ENCODE assay signal across 8 mouse cellular contexts in genomic region chr1:33908191-33908962, GRCm38 (mm10). TPM values are rescaled to one million over a fixed set of nuclear protein-coding genes. Genes with fewer than 3 reads are reported as not detected.
DNase-seq lines count a peak whose midpoint lies in the region; ATAC-seq lines count a peak whose summit lies in the region.

TSS of gene Dst (plus strand) at chr1:33908225.

- DNase-seq in layer of hippocampus, adult 18-20 months (ENCODE audit: low spot score in 2 of 2), result no peak
- DNase-seq in layer of hippocampus, adult 9-10 months (ENCODE audit: low spot score), result no peak
- peak; percentile 2 for DNase-seq in T-cell, adult 2 months (ENCODE audit: low spot score)
- DNase-seq in forebrain, embryonic 11.5 days (ENCODE audit: low spot score), result no peak
- no peak for DNase-seq in urinary bladder, adult 18-20 months (ENCODE audit: low spot score in 2 of 2)

- peaks cover 8% of the 10 kb centered on the region; the same call in 1 of the 2 replicates for H3K4me1 ChIP-seq in forebrain, embryonic 11.5 days (replicated peaks; ENCODE audit: control insufficient read depth, insufficient read depth, low read length)
- peaks cover 11% of the 10 kb centered on the region for H3K4me1 ChIP-seq in limb, embryonic 13.5 days
- H3K4me1 ChIP-seq in stomach, embryonic 16.5 days (ENCODE audit: control insufficient read depth, insufficient read depth, low read length), result peaks cover 7% of the 10 kb centered on the region

- H3K9ac ChIP-seq in forebrain, embryonic 11.5 days (ENCODE audit: low read length), result peak within 1 kb of the TSS; percentile 61
- H3K9ac ChIP-seq in limb, embryonic 13.5 days, result peak within 1 kb of the TSS; percentile 70
- H3K9ac ChIP-seq in stomach, embryonic 16.5 days (ENCODE audit: low read length), result peak within 1 kb of the TSS; percentile 71

- no peaks in the 10 kb centered on the region for H3K36me3 ChIP-seq in forebrain, embryonic 11.5 days (ENCODE audit: control insufficient read depth, insufficient read depth, low read length)
- H3K36me3 ChIP-seq in limb, embryonic 13.5 days, result no peaks in the 10 kb centered on the region
- no peaks in the 10 kb centered on the region for H3K36me3 ChIP-seq in stomach, embryonic 16.5 days (ENCODE audit: control insufficient read depth, insufficient read depth, low read length)

- 4% methylated on average over 41 of the region's 44 CpGs for WGBS in forebrain, embryonic 11.5 days
- WGBS in limb, embryonic 13.5 days, result 7% methylated on average over 26 of the region's 44 CpGs
- 4% methylated on average over 35 of the region's 44 CpGs for WGBS in stomach, embryonic 16.5 days

- ATAC-seq in forebrain, embryonic 11.5 days (replicated peaks; ENCODE audit: low FRiP score), result 0 out of 2 replicates have a peak, but pooled peaks have one; percentile 11
- ATAC-seq in hematopoietic stem cell, adult 5-6 weeks (replicated peaks in 1 of 2; ENCODE audit: insufficient read depth in 1 of 2, low FRiP score in 2 of 2, low TSS enrichment in 1 of 2, low read depth in 1 of 2, poor library complexity in 2 of 2, severe bottlenecking in 2 of 2), result 0 out of 4 replicates have a peak, but pooled peaks of 1 of the 2 experiments have one; percentile 8
- ATAC-seq in limb, embryonic 13.5 days (ENCODE audit: low FRiP score, low read depth), result no peak
- ATAC-seq in stomach, embryonic 16.5 days (ENCODE audit: insufficient read depth, low FRiP score), result no peak

- H3K4me2 ChIP-seq in forebrain, embryonic 11.5 days (ENCODE audit: low read depth, low read length, severe bottlenecking), result peak within 1 kb of the TSS; percentile 88
- H3K4me2 ChIP-seq in limb, embryonic 13.5 days (replicated peaks), result peak within 1 kb of the TSS; percentile 91
- H3K4me2 ChIP-seq in stomach, embryonic 16.5 days (ENCODE audit: low read depth, low read length), result peak within 1 kb of the TSS; percentile 99

- H3K27me3 ChIP-seq in forebrain, embryonic 11.5 days (ENCODE audit: control insufficient read depth, insufficient read depth, low read length), result peaks cover 13% of the 10 kb centered on the region
- peaks cover 52% of the 10 kb centered on the region for H3K27me3 ChIP-seq in limb, embryonic 13.5 days
- peaks cover 35% of the 10 kb centered on the region for H3K27me3 ChIP-seq in stomach, embryonic 16.5 days (ENCODE audit: control insufficient read depth, insufficient read depth, low read length)

- H3K27ac ChIP-seq in forebrain, embryonic 11.5 days (ENCODE audit: low read depth, low read length), result no peak within 1 kb of the TSS
- 0 out of 2 replicates have a peak within 1 kb of the TSS, but pooled peaks have one; percentile 6 for H3K27ac ChIP-seq in limb, embryonic 13.5 days
- no peak within 1 kb of the TSS for H3K27ac ChIP-seq in stomach, embryonic 16.5 days (ENCODE audit: low read length)

- H3K9me3 ChIP-seq in forebrain, embryonic 11.5 days (ENCODE audit: control insufficient read depth, low read length), result no peaks in the 10 kb centered on the region
- H3K9me3 ChIP-seq in limb, embryonic 13.5 days, result no peaks in the 10 kb centered on the region
- no peaks in the 10 kb centered on the region for H3K9me3 ChIP-seq in stomach, embryonic 16.5 days (replicated peaks; ENCODE audit: control insufficient read depth, low read length)

- peak within 1 kb of the TSS; percentile 65 for H3K4me3 ChIP-seq in forebrain, embryonic 11.5 days (ENCODE audit: low read depth, low read length)
- H3K4me3 ChIP-seq in limb, embryonic 13.5 days, result peak within 1 kb of the TSS; percentile 63
- H3K4me3 ChIP-seq in stomach, embryonic 16.5 days (replicated peaks; ENCODE audit: low read length), result peak within 1 kb of the TSS; percentile 62

RNA-seq across cellular contexts. Expression of gene Dst, which starts in this region (rescaled TPM):
- 100 to 1,000 TPM; 195 to 198 TPM for total RNA-seq in layer of hippocampus, adult 18-20 months (2021)
- 25.3 and 26.3 TPM in 2 replicates for polyA plus RNA-seq in forebrain, embryonic 11.5 days (2014; fragmentation: Nextera tagmentation; extraction: Ambion mirVana)
- total RNA-seq in hematopoietic stem cell, adult 5-6 weeks (2017), result 48.7 and 58.5 TPM in 2 replicates
- polyA plus RNA-seq in limb, embryonic 13.5 days (2015; fragmentation: Nextera tagmentation; extraction: Ambion mirVana), result 22.3 and 23.5 TPM in 2 replicates
- polyA plus RNA-seq in stomach, embryonic 16.5 days (2015; fragmentation: Nextera tagmentation; extraction: Ambion mirVana), result 26.0 and 27.8 TPM in 2 replicates
